Mouse (Mus musculus) left cerebral cortex, adult 2 months (tissue): ENCODE measurements around the gene D5Ertd579e. TPM values are rescaled to one million over a fixed set of nuclear protein-coding genes. Genes with fewer than 3 reads are reported as not detected.

Experiments used
- DNase-seq, 2 experiments: peaks; one replicate each; pipeline ENCODE4 v3.0.0; 2021 to 2022; ENCODE audit warnings: low spot score in 2 of 2, mixed read lengths in 1 of 2; ENCODE audit errors: extremely low spot score in 1 of 2
- H3K27ac ChIP-seq: fragments of 200-600 bp; 2 replicates; pipeline ENCODE4 v1.8.1; 2022
- H3K4me3 ChIP-seq: fragments of 200-600 bp; 2 replicates; pipeline ENCODE4 v1.8.1; 2022
- CTCF ChIP-seq: fragments of 200-600 bp; IDR thresholded peaks from 2 replicates; pipeline ENCODE4 v1.8.1; 2022; ENCODE audit warnings: antibody characterized with exemption, mild to moderate bottlenecking, moderate library complexity
- intact Hi-C: fragments of 180-260 bp; cut with DNase I; formaldehyde crosslinking; loops from one replicate; pipeline ENCODE4 v1.15.1; 2025
- long read RNA-seq, 2 experiments: library from polyadenylated mRNA; stranded (forward); transcript quantifications; one replicate each; pipeline ENCODE4 v2.0.0; 2021; ENCODE audit warnings: borderline mapping rate in 2 of 2
- total RNA-seq, 2 experiments: library from RNA; stranded (reverse); gene quantifications; 2 replicates each; pipeline ENCODE4 v1.2.3; 2021

D5Ertd579e gene
- total RNA-seq: 100 to 1,000 TPM in 1 of 2 experiments, 10 to 100 TPM in 1; 93.9 to 111 TPM
- long read RNA-seq, experiment 1, full-length matches to known transcripts: 44 of 85 reads
- long read RNA-seq, experiment 1, partial matches to known transcripts: 10 of 85 reads
- long read RNA-seq, experiment 1, other reads (novel, unspliced or antisense): 31 of 85 reads
- long read RNA-seq, experiment 2, full-length matches to known transcripts: 55 of 85 reads
- long read RNA-seq, experiment 2, partial matches to known transcripts: 10 of 85 reads
- long read RNA-seq, experiment 2, other reads (novel, unspliced or antisense): 20 of 85 reads

DNA sequence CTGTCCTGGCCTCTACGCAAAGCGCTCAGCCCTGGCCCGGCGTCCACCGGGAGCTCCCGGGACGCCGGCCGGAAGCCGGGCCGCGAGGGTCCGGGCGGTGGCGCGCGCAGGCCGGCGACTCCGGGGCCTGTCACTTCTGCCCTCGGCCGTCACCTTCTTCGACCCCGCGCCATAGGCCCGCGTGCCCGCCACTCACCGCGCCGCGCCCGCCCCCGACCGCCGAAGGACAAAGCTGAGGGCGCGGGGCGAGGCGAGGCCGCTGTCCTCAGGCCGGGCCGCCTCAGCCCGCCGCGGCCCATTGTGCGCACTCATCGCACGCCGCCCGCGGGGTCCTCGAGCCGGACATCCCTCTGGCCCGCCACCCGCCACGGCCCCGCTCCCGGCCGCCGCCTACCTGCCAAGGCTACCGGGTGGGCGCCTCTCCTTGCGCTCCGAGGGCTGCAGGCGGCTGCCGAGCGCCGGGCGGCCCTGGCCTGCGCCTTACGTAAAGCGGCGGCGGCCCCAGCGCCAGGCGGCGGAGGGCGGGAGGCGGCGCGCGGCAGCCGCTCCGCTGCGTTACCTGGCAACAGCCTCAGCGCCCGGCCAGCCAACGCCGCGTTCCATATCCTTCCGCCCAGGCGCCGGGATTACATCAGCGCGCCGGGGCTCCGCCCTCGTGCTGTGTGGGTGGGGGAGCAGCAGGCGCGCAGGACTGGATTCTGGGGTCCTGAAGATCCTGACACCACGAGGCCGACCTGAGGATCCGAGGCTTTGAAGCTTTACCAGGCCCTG is at the start of gene D5Ertd579e:
Gene D5Ertd579e (minus strand): TSS at position 564 of the 771 bp plus-strand sequence.
- intact Hi-C loops: no loop called here
- TF ChIP-seq CTCF: no peak
- peak; percentile 95 to 97 for DNase-seq
- Histone ChIP-seq H3K27ac (peak within 1 kb of the TSS; percentile 97), H3K4me3 (peak within 1 kb of the TSS; percentile 86)

DNA sequence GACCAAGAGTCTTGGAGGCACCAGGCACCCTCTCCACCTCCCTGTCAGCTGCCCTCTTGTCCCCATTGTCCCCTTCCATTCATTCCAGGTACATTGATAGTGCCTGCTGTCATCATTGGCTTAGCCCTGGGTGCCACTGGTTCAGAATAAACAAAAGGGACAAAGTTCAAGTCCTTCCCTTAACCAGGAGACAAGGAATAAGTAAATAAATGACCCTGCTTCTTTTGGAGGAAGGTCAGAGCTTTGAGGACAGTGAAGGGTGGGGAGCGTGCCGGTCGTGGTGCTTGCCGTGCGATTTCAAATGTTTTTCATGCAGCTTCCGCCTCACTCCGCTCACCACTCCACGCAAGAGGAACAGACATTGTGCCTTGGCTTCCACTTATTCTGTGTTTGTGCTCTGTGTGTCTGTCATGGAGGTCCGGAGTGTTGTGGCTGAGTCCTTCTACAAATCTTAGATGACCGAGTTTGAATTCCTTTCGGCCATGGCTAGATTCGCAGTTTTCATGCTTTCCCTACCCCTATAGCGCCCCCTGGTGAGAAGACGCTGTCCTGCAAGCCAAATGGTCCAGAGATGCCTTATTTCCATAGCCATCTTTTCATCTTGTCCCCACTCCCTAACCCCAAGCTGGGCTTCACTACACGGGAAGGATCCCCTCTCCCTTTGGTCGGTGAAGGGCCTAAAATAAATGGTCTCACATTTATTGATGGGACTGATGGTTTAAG is 46.5 kb upstream of the D5Ertd579e start:
- Histone ChIP-seq H3K4me3 (no peak overlapping the region), H3K27ac (no peak overlapping the region)

DNA sequence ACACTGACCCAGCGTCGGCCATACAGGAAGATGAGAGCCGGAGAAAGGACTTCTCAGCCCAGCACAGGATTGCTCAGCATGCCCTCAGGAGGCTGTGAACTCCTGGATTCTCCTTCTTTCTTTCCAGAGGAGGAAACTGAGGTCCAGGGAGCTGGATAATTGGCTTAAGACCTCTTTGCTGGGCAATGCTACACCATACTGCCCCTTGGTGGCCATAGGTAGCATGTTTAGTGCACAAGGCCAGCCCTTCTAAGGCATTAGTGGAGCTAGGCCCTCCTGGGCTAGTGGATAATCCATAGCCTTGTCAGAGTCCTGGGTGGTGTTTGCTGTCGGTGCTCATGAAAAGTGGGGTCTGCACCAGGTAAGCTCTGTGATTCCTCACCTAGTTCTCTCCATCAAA is 44.0 kb upstream of the D5Ertd579e start:
- Histone ChIP-seq H3K27ac (no peak overlapping the region; the same call in 1 of the 2 replicates), H3K4me3 (no peak overlapping the region)
- intact Hi-C loops: loop anchor here (5.0 kb wide), 2 partner anchors 258 to 758 kb away; partner anchors contain the start of genes Ccdc96 and Tada2b
- TF ChIP-seq CTCF: peak; percentile 59
- DNase-seq: no peak

More for the DNA sequence above, 46.5 kb upstream of the D5Ertd579e start:
- intact Hi-C loops: loop anchor here (1.0 to 5.0 kb wide), 5 partner anchors 49 to 760 kb away; partner anchors contain the start of genes Ccdc96 and Tada2b
- peak; percentile 76 to 87 for DNase-seq
- peak; percentile 94 for TF ChIP-seq CTCF

DNA sequence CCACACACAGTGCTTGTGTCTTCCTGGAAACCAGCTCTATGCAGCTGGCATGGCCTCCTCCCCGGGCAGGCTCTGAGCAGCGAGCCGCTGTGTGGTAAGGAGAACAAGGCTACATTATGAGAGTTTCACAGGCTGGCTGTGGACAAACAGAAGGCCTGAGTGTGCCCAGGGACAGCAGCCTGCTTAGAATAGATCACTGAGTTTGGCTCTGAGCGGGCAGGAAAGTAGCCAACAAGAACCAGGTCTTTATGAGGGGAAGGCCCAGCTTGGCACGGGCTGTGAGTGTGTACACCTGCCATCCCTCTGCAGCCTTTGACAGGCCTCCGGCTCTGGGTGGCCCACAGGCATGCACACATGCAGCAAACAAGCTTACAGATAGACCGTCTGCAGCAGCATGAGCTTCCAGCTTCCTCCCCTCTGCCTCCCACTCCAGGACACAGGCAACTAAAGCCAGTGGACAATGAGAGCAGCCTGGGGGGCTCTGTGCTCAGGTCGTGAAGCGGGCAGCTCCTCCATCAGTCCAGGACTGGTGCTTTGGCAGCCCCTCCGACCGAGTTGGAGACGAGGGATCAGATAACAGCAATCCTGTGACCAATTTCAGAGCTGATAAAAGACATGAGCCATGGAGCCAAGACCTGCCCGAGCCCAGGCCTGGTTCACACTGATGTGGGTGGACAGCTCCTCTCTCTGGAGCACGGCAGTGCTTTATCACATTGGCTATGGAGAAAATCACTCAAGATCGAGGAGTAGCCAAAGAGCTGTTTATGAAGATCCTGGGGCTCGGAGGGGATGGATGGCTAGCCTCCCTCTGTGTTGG is 43.2 kb upstream of the D5Ertd579e start:
- peak; percentile 27 to 48 for DNase-seq
- TF ChIP-seq CTCF: no peak
- intact Hi-C loops: no loop called here
- H3K4me3 ChIP-seq: no peak overlapping the region
- peak overlapping the region; percentile 56; the same call in 1 of the 2 replicates for H3K27ac ChIP-seq

DNA sequence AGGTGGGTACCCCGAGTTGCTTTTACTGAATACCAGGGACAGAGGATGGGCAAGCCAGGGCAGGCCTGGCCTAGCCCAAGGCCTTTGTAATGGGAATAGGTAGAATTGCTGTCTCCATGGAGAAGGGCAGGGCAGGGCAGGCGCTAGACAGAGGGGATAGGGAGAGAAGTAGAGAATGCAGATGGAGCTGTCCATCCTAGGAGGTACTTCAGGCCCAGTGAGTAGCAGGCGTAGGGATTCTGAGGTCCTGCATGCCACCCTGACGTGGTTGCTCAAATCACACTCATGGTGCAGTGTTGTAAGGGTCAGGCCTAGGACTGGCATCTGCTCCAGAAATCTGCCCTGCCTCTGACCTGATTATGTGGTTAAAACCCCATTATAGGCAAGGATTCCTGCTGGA is 41.9 kb upstream of the D5Ertd579e start:
- no peak overlapping the region for H3K27ac ChIP-seq
- no peak overlapping the region for H3K4me3 ChIP-seq
- intact Hi-C loops: no loop called here
- DNase-seq: no peak
- no peak for TF ChIP-seq CTCF

DNA sequence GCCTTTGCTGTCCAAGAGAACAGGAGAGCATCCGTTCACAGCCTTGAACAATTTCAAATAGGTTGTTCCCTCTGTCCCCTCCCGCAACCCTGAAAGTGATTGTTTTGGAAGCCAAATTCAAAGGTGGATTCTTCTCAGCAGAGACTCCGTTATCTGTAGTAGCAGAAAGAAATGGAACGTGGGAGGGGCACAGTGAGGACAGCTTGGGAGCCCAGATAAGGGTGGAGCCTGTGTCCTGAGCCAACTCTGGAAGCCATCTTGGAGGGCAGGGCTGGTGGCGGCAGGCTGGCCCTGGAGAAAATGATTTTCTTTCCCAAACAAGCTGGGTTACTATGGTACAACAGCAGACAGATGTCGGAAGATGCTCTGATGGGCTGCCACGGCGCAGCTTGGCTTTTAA is 40.2 kb upstream of the D5Ertd579e start:
- intact Hi-C loops: no loop called here
- H3K4me3 ChIP-seq: no peak overlapping the region
- DNase-seq: no peak
- no peak for TF ChIP-seq CTCF
- H3K27ac ChIP-seq: no peak overlapping the region

DNA sequence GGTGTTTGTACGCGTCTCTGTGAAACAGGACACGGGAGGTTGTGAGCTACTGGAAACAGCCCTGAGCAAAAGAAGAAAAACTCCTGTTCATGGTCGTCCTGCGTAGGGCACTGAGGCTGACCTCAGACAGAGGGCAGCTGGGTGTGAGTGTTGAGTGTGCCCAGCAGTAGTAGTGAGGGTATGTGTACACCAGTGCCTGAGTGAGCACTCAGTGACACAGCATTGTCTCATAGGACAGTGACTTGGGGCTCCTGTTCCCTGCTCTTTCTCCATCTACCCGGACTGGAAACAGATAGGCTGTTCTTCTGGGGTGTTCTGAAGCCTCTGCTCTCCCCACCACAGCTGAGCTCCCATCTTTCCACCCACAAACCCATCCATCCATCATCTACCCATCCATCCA is 39.3 kb upstream of the D5Ertd579e start:
- Histone ChIP-seq H3K27ac (no peak overlapping the region), H3K4me3 (no peak overlapping the region)
- DNase-seq: no peak
- TF ChIP-seq CTCF: no peak
- intact Hi-C loops: no loop called here

DNA sequence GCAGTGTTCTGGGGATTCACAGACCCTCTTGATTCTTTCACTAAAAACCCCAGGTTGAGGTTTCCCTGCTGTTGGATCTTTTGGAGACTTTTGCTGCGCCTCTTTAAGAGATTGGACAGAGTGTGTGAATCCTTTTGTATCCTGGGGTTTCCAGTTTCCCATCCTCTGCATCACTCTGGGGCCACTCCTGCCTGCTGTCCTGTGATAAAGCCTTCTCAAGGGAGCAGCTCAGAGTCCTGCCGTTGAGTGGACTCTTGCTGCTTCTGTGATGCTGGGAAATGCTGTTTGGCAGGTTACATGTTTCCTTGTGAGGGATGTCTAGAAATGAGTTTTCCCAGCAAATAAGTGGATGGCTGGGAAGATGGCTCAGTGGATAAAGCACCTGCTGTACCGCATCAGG is 37.6 kb upstream of the D5Ertd579e start:
- no peak overlapping the region for H3K27ac ChIP-seq
- no peak for DNase-seq
- no peak for TF ChIP-seq CTCF
- no peak overlapping the region for H3K4me3 ChIP-seq
- intact Hi-C loops: no loop called here

DNA sequence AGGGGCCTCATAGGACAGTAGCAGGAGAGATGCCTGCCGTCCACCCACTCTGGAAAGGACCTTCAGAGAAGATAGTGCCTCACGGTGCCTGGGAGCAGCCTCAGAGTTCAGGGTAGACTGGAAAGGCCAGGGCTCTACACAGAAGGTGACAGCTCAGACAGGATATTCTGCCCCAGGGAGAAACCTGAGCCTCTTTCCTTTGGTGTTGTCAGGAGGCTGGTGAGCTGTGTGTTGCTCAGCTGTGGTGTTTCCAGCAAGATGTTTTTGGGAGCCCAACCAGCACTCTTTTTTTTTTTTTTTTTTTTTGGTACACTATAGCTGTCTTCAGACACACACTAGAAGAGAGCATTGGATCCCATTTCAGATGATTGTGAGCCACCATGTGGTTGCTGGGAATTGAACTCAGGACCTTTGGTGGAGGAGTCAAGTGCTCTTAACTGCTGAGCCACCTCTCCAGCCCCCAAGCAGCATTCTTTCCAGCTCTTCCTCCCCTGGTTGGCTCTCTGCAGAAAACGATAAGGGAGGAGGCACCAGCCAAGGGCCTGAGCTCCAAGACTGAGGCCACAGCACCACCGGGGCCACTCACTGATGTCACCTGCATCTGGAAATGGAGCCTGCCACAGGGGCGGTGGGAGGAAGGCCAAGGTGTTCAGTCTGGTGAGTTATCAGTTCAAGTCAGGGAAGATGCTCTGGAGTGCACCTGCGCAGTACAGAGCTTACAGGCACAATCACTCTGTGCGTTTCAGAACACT is 36.3 kb upstream of the D5Ertd579e start:
- intact Hi-C loops: no loop called here
- no peak for TF ChIP-seq CTCF
- Histone ChIP-seq H3K4me3 (no peak overlapping the region), H3K27ac (no peak overlapping the region)
- DNase-seq: no peak

DNA sequence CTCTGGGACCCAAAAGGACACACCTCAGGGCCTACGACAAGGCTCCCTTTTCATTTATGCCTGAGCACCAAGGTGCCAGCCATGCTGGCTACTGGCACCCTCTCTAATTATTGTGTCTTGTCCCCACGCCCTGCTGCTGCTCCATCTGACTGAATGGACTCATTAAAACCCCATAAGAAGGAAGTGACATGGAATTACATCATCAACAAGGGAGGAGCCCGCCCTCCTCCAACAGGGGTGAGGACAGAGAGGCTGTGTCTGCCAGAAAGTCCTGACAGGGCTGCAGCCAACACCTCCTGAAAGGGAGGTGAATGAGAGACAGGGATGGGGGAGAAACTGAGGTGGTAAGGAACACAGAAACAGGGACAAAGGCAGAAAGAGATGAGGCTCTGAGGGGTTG is 34.9 kb upstream of the D5Ertd579e start:
- no peak overlapping the region for H3K27ac ChIP-seq
- TF ChIP-seq CTCF: no peak
- no peak for DNase-seq
- intact Hi-C loops: no loop called here
- no peak overlapping the region for H3K4me3 ChIP-seq
